Mouse (Mus musculus) small intestine, adult 2 months (tissue): ENCODE data around the gene Bmper. TPM values are rescaled to one million over a fixed set of nuclear protein-coding genes. Genes with fewer than 3 reads are reported as not detected.

Source experiments
- H3K27ac ChIP-seq: fragments of 200-500 bp; 2 replicates; pipeline ENCODE4 v1.5.1; 2012; ENCODE audit warnings: low read depth, low read length, control low read depth, inconsistent platforms; ENCODE audit not compliant: insufficient read depth
- H3K27me3 ChIP-seq: fragments of 200-500 bp; 2 replicates; pipeline ENCODE4 v1.6.1; 2012; ENCODE audit warnings: mild to moderate bottlenecking, moderate library complexity, low read length, inconsistent platforms; ENCODE audit not compliant: control insufficient read depth, insufficient read depth
- H3K36me3 ChIP-seq: fragments of 200-500 bp; 2 replicates; pipeline ENCODE4 v1.6.1; 2012; ENCODE audit warnings: mild to moderate bottlenecking, low read length, control low read depth, inconsistent platforms; ENCODE audit not compliant: control insufficient read depth, insufficient read depth
- H3K4me1 ChIP-seq: fragments of 200-500 bp; 2 replicates; pipeline ENCODE4 v1.6.1; 2012; ENCODE audit warnings: low read length, inconsistent platforms, mixed read lengths; ENCODE audit not compliant: control insufficient read depth, insufficient read depth, insufficient read length
- H3K4me3 ChIP-seq: fragments of 200-500 bp; 2 replicates; pipeline ENCODE4 v1.5.1; 2012; ENCODE audit warnings: low read depth, mild to moderate bottlenecking, control low read depth, inconsistent platforms, low read length, moderate library complexity
- CTCF ChIP-seq: fragments of 200-500 bp; IDR thresholded peaks from 2 replicates; pipeline ENCODE4 v1.5.1; 2012; ENCODE audit warnings: low read depth, mild to moderate bottlenecking, control low read depth, inconsistent platforms, low read length, moderate library complexity, mixed read lengths; ENCODE audit not compliant: insufficient replicate concordance, insufficient read length; ENCODE audit errors: extremely low read depth
- POLR2A ChIP-seq: fragments of 200-500 bp; IDR thresholded peaks from 2 replicates; pipeline ENCODE4 v1.6.1; 2012; ENCODE audit warnings: low read depth, mild to moderate bottlenecking, control low read depth, inconsistent platforms, low read length, moderate library complexity
- WGBS: fragments of 180-500 bp; shearing (Covaris S2); methylation state at CpG from one replicate; pipeline ENCODE4 v1.1.7; 2018; 5-methylcytosine and 5-hydroxymethylcytosine counted together
- polyA plus RNA-seq: library from polyadenylated mRNA; depleted of rRNA; stranded (reverse); fragments of >200 nt; gene quantifications from 2 replicates; pipeline ENCODE4 v1.2.3, GENCODE M21; 2012

Bmper gene
- polyA plus RNA-seq, 1 experiment = 0.22 TPM

DNA sequence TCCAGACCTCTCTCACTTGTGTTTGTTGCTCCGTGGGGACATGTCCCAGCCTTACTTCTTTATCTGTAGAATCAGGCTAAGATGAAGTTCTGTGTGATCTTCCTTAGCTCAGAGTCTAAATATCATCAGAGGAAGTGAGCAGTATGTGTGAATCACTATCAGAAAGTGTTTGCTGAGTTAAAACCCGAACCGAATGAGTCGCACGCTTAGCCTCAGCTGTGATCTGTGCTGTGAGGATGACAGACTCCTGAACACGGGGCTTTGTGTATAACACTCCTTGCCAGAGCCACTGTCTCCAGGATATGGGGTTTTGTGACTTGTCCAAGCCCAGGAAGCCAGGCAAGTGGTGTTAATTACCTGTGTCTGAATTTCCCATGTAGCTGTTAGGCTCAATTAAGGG, 28.1 kb downstream of the Bmper start:
- H3K4me1 ChIP-seq = no peaks in the 10 kb centered on the region
- 75% methylated on average over 6 of the region's 6 CpGs for WGBS
- H3K27ac ChIP-seq = no peak overlapping the region
- no peaks in the 10 kb centered on the region for H3K27me3 ChIP-seq
- H3K4me3 ChIP-seq = no peak overlapping the region
- H3K36me3 ChIP-seq = no peaks in the 10 kb centered on the region
- TF ChIP-seq POLR2A (no peak), CTCF (no peak)

DNA sequence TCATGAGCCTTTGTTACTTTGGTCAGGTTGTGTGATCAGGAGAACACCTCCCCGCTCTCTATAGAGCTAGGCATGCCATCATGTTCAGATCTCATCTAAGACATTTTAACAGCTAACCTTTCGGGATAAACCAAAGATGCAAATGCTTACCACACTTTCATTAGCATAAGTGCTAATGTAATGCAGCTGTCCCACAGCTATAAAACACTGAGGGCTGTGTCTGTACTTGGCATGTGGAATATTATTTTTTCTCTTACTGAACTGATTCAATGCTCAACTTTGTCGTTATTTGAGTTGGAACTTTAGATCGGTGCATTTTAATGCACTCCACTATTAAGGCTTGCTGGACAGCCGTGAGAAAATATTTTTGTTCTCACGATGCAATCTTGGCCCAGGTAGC, 30.7 kb downstream of the Bmper start:
- 84% methylated on average over 6 of the region's 6 CpGs for WGBS
- Histone ChIP-seq H3K27me3 (no peaks in the 10 kb centered on the region), H3K36me3 (no peaks in the 10 kb centered on the region), H3K4me1 (no peaks in the 10 kb centered on the region), H3K27ac (no peak overlapping the region), H3K4me3 (no peak overlapping the region)
- TF ChIP-seq POLR2A (no peak), CTCF (no peak)

DNA sequence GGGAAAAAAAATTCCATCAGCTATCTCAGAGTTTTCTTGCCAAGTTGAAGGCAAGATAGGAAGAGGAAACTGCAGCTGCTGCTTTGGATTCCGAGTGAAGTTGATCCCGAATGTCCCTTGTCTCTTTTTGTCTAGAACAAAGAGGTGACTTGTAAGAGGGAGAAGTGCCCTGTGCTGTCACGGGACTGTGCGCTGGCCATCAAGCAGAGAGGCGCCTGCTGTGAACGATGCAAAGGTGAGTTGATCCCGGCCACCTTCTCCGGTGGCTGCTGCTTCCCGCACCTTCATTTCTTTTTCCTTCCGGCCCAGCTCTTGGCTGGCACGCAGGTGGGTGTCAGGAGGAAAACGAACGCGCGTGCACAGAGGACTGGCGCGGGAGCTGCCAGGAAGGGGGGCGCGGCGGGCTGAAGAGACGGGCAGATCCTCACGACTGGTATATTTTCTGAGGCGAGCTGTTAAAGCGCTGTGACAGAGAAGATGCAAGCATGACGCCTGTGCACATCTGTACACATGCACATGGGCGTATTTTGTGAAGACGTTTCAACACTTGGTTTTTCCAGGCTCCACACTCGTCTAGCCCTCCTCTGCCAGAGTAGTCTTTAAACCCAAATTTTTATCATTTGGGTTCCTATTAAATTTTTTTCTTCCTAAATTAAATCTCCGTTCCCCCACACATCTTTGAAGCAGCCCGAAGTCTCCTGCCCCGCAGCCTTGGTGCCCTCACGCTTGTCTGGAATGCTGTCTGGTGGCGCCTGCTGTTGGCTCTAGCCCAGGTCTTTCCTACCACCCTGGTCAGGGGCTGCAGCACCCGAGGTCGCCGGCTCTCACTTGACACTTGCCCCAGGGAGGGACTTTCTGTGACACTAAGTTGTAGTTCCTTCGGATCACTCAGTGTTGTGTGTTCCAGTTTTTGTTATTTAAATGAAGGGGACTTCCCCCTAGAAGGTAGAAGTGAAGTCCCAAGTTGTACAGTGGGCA, 31.6 kb downstream of the Bmper start:
- Histone ChIP-seq H3K36me3 (no peaks in the 10 kb centered on the region), H3K27me3 (no peaks in the 10 kb centered on the region), H3K27ac (no peak overlapping the region), H3K4me3 (no peak overlapping the region), H3K4me1 (no peaks in the 10 kb centered on the region)
- WGBS = 51% methylated on average over 37 of the region's 37 CpGs
- TF ChIP-seq POLR2A = no peak
- no peak for TF ChIP-seq CTCF

DNA sequence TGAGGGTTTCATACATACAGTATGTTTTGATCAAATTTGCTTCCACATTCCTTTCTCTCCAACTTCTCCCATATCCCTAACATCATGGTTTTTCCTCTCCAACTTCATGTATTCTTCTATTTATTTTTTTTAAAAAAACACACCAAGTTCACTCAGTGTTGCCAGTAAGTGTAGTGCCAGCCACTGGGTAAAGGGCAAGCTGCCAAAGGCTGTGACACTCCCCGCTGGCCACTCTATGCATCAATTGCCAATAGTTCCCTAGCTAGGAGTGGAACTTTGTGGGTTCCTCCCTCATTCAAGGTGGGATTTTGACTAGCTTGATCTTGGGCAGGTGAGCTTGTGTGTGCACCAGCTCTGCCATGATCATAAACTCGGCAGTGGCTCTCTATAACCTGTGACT, 33.0 kb downstream of the Bmper start:
- no peaks in the 10 kb centered on the region for H3K4me1 ChIP-seq
- H3K36me3 ChIP-seq = no peaks in the 10 kb centered on the region
- H3K4me3 ChIP-seq = no peak overlapping the region
- H3K27me3 ChIP-seq = no peaks in the 10 kb centered on the region
- TF ChIP-seq POLR2A (no peak), CTCF (no peak)
- no peak overlapping the region for H3K27ac ChIP-seq
- 73% methylated on average over 2 of the region's 2 CpGs for WGBS

GRCm38 (mm10) chr9:23256576-23256975, 33.7 kb downstream of the Bmper start:
- H3K27ac ChIP-seq = no peak overlapping the region
- TF ChIP-seq CTCF (no peak), POLR2A (no peak)
- 82% methylated on average over 2 of the region's 2 CpGs for WGBS

DNA sequence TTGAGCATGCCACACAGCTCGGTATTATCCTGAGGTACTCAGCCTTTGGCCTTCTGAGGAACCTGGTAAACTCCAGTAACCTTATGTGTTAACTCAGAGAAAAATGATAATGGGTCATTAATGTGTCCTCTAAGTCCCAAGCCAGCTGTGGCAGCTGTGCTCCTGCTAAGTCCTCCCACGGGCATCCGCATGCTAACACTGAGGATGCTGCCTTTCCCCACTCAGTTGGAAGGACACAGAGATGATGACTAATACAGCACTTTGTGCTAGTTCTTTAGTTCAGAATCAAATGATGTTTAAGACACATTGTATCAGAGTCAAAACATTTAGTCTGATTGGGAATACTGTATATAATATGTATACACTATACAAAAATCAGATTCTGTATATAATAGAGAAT, 39.0 kb downstream of the Bmper start:
- H3K4me1 ChIP-seq = no peaks in the 10 kb centered on the region
- no peak overlapping the region for H3K27ac ChIP-seq
- no peaks in the 10 kb centered on the region for H3K27me3 ChIP-seq
- no peak overlapping the region for H3K4me3 ChIP-seq
- 91% methylated on average over 3 of the region's 3 CpGs for WGBS
- TF ChIP-seq CTCF (no peak), POLR2A (no peak)
- no peaks in the 10 kb centered on the region for H3K36me3 ChIP-seq

More at GRCm38 (mm10) chr9:23256576-23256975, 33.7 kb downstream of the Bmper start:
- Histone ChIP-seq H3K27me3 (no peaks in the 10 kb centered on the region), H3K36me3 (no peaks in the 10 kb centered on the region), H3K4me3 (no peak overlapping the region), H3K4me1 (no peaks in the 10 kb centered on the region)

- WGBS = 76% methylated on average over 7 of the region's 7 CpGs
- no peak overlapping the region for H3K4me3 ChIP-seq
- no peaks in the 10 kb centered on the region for H3K36me3 ChIP-seq
- TF ChIP-seq CTCF (no peak), POLR2A (no peak)
- H3K27me3 ChIP-seq = no peaks in the 10 kb centered on the region
- no peaks in the 10 kb centered on the region for H3K4me1 ChIP-seq
- no peak overlapping the region for H3K27ac ChIP-seq
Observed at GRCm38 (mm10) chr9:23262851-23263250, 40.0 kb downstream of the Bmper start.
